Comparison of ENCODE assay signal across 11 mouse cellular contexts in the genomic region with DNA sequence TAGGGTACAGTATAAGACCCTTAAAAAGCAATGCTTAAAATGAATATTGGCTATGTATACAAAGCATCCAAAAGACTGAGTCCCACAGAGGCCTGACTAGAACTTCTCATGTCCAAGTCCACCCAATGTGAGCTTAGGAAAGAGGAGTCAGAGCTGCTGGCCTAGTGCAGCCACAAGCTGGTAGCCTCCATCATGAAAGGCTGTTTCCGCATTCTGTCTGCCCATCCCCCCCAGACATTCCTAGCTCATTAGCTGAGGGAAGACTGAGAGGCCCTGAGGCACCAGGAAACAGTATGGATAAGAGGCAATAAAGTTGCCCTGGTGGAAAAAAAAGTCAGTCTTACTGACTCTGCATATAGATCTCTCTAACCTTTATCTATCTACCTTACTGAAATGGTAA. TPM values are rescaled to one million over a fixed set of nuclear protein-coding genes. Genes with fewer than 3 reads are reported as not detected.
DNase-seq lines count a peak whose midpoint lies in the region; ATAC-seq and TF ChIP-seq lines count a peak whose summit lies in the region.
"Had no signal": no experiment of that assay in that cellular context is flagged by ENCODE, and none has a peak within 500 bp of the region (broad histone marks: within the 10 kb centered on the region; RNA-seq: fewer than 3 reads in every experiment).

No protein-coding gene starts in this region.

- no peak for DNase-seq in heart, embryonic 10.5 days (ENCODE audit: low spot score)
- no peak for DNase-seq in heart, postnatal 14 days
- DNase-seq in lung, embryonic 14.5 days: peak; percentile 61
- DNase-seq in lung, postnatal 25 days (ENCODE audit: low spot score): no peak
- peak; percentile 20 for DNase-seq in embryo, embryonic 11.5 days (ENCODE audit: low read depth, low spot score)
- DNase-seq in frontal cortex, adult 2 months (ENCODE audit: extremely low spot score in 1 of 2, low spot score in 1 of 2): no peak
- DNase-seq in left cerebral cortex, adult 18-20 months (ENCODE audit: low spot score in 2 of 2): no peak
- DNase-seq: cerebellum, postnatal 10 days; kidney, adult 8-10 months had no signal

- no peak for ATAC-seq in lung, embryonic 14.5 days (ENCODE audit: insufficient read depth)
- ATAC-seq in limb, embryonic 12.5 days (ENCODE audit: insufficient number of reproducible peaks, insufficient read depth, low FRiP score, low TSS enrichment, low read depth): peak; percentile 37; the same call in 1 of the 2 replicates
- ATAC-seq: Patski had no signal

- H3K4me1 ChIP-seq in heart, embryonic 10.5 days: peaks cover 43% of the 10 kb centered on the region
- peaks cover 2% of the 10 kb centered on the region; the same call in 1 of the 2 replicates for H3K4me1 ChIP-seq in lung, embryonic 14.5 days (ENCODE audit: insufficient read depth)
- H3K4me1 ChIP-seq in limb, embryonic 12.5 days (replicated peaks): peaks cover 21% of the 10 kb centered on the region; the same call in 1 of the 2 replicates

- peak overlapping the region; percentile 80 for H3K27ac ChIP-seq in heart, embryonic 10.5 days
- no peak overlapping the region for H3K27ac ChIP-seq in lung, embryonic 14.5 days (ENCODE audit: low read depth)
- H3K27ac ChIP-seq in limb, embryonic 12.5 days: no peak overlapping the region

- WGBS in heart, embryonic 10.5 days: 7% methylated on average over 1 of the region's 1 CpGs
- 32% methylated on average over 1 of the region's 1 CpGs for WGBS in lung, embryonic 14.5 days
- WGBS in limb, embryonic 12.5 days: 6% methylated on average over 1 of the region's 1 CpGs

- H3K9me3 ChIP-seq in heart, embryonic 10.5 days: no peaks in the 10 kb centered on the region
- H3K9me3 ChIP-seq in lung, embryonic 14.5 days (ENCODE audit: low read depth, low read length): no peaks in the 10 kb centered on the region
- no peaks in the 10 kb centered on the region for H3K9me3 ChIP-seq in limb, embryonic 12.5 days

- H3K4me3 ChIP-seq in heart, embryonic 10.5 days: no peak overlapping the region
- H3K4me3 ChIP-seq in lung, embryonic 14.5 days (ENCODE audit: low read depth, low read length): no peak overlapping the region
- no peak overlapping the region for H3K4me3 ChIP-seq in limb, embryonic 12.5 days (replicated peaks)

- intact Hi-C loops in heart, postnatal 14 days (cut with DNase I): no loop called here

- H3K4me2 ChIP-seq in lung, embryonic 14.5 days: no peak overlapping the region
- H3K4me2 ChIP-seq in limb, embryonic 12.5 days: no peak overlapping the region

- no peak for TF ChIP-seq CTCF in lung, embryonic 14.5 days (IDR thresholded peaks at IDR 0.05; ENCODE audit: low read depth)

- no peak overlapping the region for H3K9ac ChIP-seq in lung, embryonic 14.5 days
- H3K9ac ChIP-seq in limb, embryonic 12.5 days (replicated peaks): no peak overlapping the region

- peaks cover 62% of the 10 kb centered on the region for H3K36me3 ChIP-seq in heart, embryonic 10.5 days
- peaks cover 71% of the 10 kb centered on the region for H3K36me3 ChIP-seq in lung, embryonic 14.5 days (ENCODE audit: insufficient read depth)
- H3K36me3 ChIP-seq in limb, embryonic 12.5 days: 0 out of 2 replicates have a peak, but pooled peaks cover 6% of the 10 kb centered on the region

- H3K27me3 ChIP-seq in heart, embryonic 10.5 days (ENCODE audit: insufficient read depth, poor library complexity, severe bottlenecking): no peaks in the 10 kb centered on the region
- no peaks in the 10 kb centered on the region for H3K27me3 ChIP-seq in lung, embryonic 14.5 days (ENCODE audit: insufficient read depth, low read length)
- H3K27me3 ChIP-seq in limb, embryonic 12.5 days: no peaks in the 10 kb centered on the region
- H3K27me3 ChIP-seq: Patski had no signal

RNA-seq across cellular contexts. Expression of gene Gyg, which starts 13.4 kb away (rescaled TPM):
- 444 and 807 TPM in 2 replicates for polyA plus RNA-seq in heart, embryonic 10.5 days (2016; fragmentation: Nextera tagmentation; extraction: Ambion mirVana)
- 100 to 1,000 TPM; 135 to 136 TPM for total RNA-seq in heart, postnatal 14 days (2021)
- polyA plus RNA-seq in lung, embryonic 14.5 days (2014; fragmentation: Nextera tagmentation; extraction: Ambion mirVana): 360 TPM in 2 replicates
- polyA plus RNA-seq in limb, embryonic 12.5 days (2016; fragmentation: Nextera tagmentation; extraction: Ambion mirVana): 33.6 and 34.9 TPM in 2 replicates
- 34.6 and 39.6 TPM in 2 replicates for polyA plus RNA-seq in frontal cortex, adult 2 months (2012; rRNA removed)
- total RNA-seq in left cerebral cortex, adult 18-20 months (2021): 10 to 100 TPM; 30.0 to 31.7 TPM

Comparison
In these comparisons a context has a peak if more than half of its experiments do, and no peak if none do; other contexts are left out.
1. DNase-seq: peak in lung, embryonic 14.5 days (single experiment) and embryo, embryonic 11.5 days (single experiment); none in heart, embryonic 10.5 days (single experiment), heart, postnatal 14 days (0 of 2), lung, postnatal 25 days (single experiment), frontal cortex, adult 2 months (0 of 2) and left cerebral cortex, adult 18-20 months (0 of 2).